Mouse (Mus musculus): ENCODE measurements around the gene Mki67.

Gene Mki67

GRCm38 (mm10) chr7:135664211-135664610 lies 52.0 kb downstream of the Mki67 start:
- DNase-seq: no peak

DNA sequence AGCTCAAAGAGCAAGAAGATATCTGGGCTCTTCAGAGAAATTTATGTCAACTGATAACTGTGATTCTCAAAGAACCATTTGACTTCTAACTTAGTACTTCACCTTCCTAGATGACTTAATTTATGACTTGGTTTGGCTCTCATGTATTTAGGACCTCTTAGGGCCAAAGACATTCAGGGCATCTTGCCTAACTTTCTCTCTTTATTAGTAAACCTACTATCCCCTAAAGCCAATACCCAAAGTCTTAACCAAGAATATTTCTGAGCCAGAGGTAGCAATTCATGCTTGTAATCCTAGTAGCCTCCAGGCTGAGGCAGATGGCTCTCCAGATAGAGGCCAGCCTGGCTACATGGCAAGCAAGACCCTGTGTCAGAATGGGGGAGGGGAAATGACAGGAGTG lies 55.8 kb downstream of the Mki67 start:
- DNase-seq: no peak

GRCm38 (mm10) chr7:135659314-135659935 lies 56.7 kb downstream of the Mki67 start:
- no peak for DNase-seq

DNA sequence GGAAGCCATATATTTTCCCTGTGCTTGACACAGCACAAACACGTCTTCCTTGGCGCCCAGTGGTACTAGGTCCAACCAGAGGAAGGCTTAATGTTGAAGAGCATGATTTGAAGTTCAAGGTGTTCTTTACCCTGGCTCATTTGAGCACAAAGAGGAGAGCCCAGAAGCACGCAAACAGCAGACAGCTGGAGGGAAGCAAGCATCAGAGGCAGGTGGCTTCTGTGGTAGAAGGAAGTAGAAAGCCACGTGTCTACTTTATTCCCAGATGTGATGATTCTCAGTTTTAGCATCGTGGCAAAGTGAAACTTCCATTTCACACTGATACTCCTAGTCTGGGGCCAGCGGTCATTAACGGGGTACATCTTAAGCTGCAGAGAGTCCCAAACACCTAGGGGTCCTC lies 58.0 kb downstream of the Mki67 start:
- DNase-seq: no peak

- no peak for DNase-seq
These were observed 61.0 kb downstream of the Mki67 start for GRCm38 (mm10) chr7:135655113-135655512.

DNA sequence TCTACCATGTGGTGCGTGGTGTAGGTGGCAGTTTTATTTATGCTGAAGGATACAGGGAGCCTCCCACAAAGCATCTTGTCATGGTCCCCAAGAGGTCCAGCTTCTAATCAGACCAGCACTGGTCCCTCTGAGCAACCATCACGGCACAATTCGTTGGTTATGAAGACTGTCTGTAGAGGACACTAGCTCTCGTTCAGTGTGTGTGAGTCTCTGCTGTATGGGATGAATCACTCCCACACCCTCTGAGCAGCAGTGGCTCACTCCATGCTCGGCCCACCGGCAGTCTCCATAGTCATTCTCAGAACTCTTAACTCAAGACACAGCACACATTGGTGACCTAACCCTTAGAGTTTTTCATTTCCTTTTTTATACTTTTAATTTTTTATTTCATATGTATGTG lies 61.9 kb downstream of the Mki67 start:
- no peak for DNase-seq

DNA sequence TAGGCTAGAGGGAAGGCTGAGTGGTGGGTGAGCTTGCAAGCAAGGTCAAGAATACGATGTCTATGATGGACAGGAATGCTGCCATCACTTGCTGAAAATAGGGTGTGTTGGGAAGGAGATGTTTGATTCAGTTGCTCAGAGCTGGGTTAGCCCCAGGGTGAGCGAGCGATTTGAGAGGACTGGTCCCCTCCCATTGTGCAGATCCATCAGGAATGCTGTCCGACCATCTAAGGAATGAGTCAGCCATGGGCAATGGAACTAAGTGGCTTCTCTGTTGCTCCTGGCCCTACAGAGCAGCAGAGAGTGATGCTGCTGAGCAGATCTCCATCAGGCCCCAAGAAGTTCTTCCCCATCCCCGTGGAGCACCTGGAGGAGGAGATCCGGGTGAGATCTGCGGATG lies 62.6 kb downstream of the Mki67 start:
- DNase-seq: no peak

- no peak for DNase-seq
These were observed 63.4 kb downstream of the Mki67 start for GRCm38 (mm10) chr7:135652781-135653180.

GRCm38 (mm10) chr7:135651831-135652511 lies 64.2 kb downstream of the Mki67 start:
- DNase-seq: peak; percentile 27

GRCm38 (mm10) chr7:135650061-135650460 lies 66.1 kb downstream of the Mki67 start:
- DNase-seq: peak; percentile 10

- DNase-seq: no peak
These were observed 66.9 kb downstream of the Mki67 start for GRCm38 (mm10) chr7:135649306-135649705.

DNA sequence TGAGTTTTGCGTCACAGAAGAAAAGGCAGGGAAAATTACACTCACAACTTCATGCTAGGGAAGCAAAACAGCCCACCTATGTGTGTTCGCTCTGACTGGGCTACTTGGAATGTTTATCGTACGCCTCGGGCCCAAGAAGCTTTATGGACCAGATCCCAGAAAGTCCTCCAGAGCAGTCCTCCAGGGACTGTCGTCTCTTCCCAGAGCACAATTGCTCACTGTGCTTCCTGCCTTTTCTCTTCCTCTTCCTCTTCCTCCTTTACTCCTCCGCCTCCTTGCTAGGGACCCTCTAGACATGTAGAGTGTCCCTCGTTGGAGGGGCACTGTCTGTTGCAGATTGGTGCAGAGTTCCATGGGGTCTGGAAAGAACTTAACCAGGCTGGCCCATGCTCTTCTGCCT lies 67.3 kb downstream of the Mki67 start:
- DNase-seq: no peak

- DNase-seq: no peak
These were observed 69.2 kb downstream of the Mki67 start for GRCm38 (mm10) chr7:135646976-135647375.

GRCm38 (mm10) chr7:135644452-135644851 lies 71.7 kb downstream of the Mki67 start:
- no peak for DNase-seq

DNA sequence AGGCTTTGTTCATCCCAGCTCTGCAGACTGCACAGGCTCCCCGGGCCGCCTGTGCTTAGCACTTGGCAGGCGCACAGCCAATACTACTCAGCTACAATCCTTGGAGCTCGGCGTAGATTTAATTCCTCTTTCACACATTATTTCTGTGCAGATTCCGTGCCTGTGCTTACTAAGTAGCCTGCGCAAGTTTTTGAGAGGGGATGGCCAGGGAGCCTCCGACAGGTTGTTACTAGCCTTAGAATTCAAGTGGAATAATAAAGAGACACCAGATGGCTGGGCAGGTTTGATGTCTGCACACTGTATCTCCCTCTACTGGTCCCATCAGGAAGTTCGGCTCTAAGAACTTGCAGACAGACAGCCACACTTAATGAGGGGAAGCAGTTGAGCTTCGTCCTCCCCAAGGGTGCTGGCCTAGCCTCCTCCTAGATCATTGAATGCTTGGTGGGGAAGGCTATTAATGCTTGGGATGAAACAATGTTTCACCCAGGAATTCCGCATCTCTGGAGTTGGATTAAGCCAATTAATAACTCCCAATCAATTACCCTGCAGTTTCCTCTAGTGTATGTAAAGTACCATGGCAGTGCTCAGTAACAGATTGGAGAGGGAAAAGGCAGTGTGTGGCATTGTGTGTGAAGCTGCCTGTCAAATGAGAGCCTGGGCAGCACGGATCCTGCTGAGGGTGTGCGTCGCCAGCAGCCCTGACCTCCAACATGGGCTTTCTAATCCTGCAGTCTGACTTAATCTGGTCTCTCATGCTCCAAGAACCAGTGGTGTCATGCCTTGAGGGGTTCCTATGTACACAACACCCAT lies 74.3 kb downstream of the Mki67 start:
- DNase-seq: peak; percentile 41
